Mouse (Mus musculus): Measurements from ENCODE around the gene Grik1. TPM values are rescaled to one million over a fixed set of nuclear protein-coding genes. Genes with fewer than 3 reads are reported as not detected.

Grik1 gene
- polyA plus RNA-seq, 1 experiment, result 11.3 TPM

DNA sequence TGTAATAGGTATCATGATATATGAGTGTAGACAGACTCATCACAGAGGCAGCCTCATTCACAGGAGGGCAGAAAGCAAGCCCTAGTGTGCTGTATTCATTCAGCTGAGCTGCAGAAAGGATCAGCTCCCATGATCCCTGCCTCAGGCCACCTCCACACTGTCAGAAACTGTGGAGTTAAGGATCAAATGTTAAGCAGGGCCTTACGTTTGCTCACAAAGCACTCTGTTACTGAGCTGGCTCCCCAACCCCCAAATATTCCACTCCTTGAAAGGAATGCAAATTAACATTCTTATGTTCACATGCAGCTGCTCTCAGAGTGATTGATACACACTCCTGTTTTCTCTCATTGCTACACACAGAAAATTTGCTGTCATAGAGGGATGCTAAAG, 372.9 kb downstream of the Grik1 start:
- TF ChIP-seq POLR2A (IDR thresholded peaks at IDR 0.05; ENCODE audit: extremely low read depth, insufficient read depth, low read length), result no peak
- TF ChIP-seq CTCF (IDR thresholded peaks at IDR 0.05; ENCODE audit: extremely low read depth, insufficient read depth, low read length), result no peak
- Histone ChIP-seq H3K27ac (ENCODE audit: insufficient read depth, low read length) (no peak overlapping the region), H3K4me3 (ENCODE audit: insufficient read depth, low read length) (no peak overlapping the region), H3K4me1 (ENCODE audit: control insufficient read depth, insufficient read depth, low read length) (peaks cover 1% of the 10 kb centered on the region; the same call in 1 of the 2 replicates)

- no peak for TF ChIP-seq CTCF (IDR thresholded peaks at IDR 0.05; ENCODE audit: extremely low read depth, insufficient read depth, low read length)
- no peak for TF ChIP-seq POLR2A (IDR thresholded peaks at IDR 0.05; ENCODE audit: extremely low read depth, insufficient read depth, low read length)
- peaks cover 1% of the 10 kb centered on the region; the same call in 1 of the 2 replicates for H3K4me1 ChIP-seq (ENCODE audit: control insufficient read depth, insufficient read depth, low read length)
- no peak overlapping the region for H3K4me3 ChIP-seq (ENCODE audit: insufficient read depth, low read length)
- no peak overlapping the region for H3K27ac ChIP-seq (ENCODE audit: insufficient read depth, low read length)
Measured at GRCm38 (mm10) chr16:87916209-87917156, 373.6 kb downstream of the Grik1 start.

DNA sequence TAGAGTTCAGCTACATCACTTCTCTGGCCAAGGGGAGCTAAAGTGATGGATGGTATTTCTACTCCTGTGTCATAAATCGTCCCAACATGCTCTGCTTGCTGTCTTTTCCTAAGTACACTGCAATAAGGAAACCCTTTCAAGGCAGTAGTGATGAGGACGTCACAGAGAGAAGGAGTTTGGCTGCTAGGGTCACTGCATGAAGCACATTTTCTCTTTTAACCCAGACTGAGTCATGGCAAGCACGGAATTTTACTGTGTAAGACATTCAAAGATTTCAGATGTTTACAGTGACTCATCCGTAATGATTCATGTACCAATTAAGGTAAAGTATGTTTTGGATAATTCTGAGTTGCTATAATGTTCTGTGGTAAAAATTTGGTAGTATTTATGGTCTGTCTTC, 374.9 kb downstream of the Grik1 start:
- H3K27ac ChIP-seq (ENCODE audit: insufficient read depth, low read length), result no peak overlapping the region
- H3K4me3 ChIP-seq (ENCODE audit: insufficient read depth, low read length), result no peak overlapping the region
- TF ChIP-seq CTCF (IDR thresholded peaks at IDR 0.05; ENCODE audit: extremely low read depth, insufficient read depth, low read length) (no peak), POLR2A (IDR thresholded peaks at IDR 0.05; ENCODE audit: extremely low read depth, insufficient read depth, low read length) (no peak)
- peaks cover 1% of the 10 kb centered on the region; the same call in 1 of the 2 replicates for H3K4me1 ChIP-seq (ENCODE audit: control insufficient read depth, insufficient read depth, low read length)

- H3K4me1 ChIP-seq (ENCODE audit: control insufficient read depth, insufficient read depth, low read length), result peaks cover 1% of the 10 kb centered on the region; the same call in 1 of the 2 replicates
- no peak for TF ChIP-seq CTCF (IDR thresholded peaks at IDR 0.05; ENCODE audit: extremely low read depth, insufficient read depth, low read length)
- no peak for TF ChIP-seq POLR2A (IDR thresholded peaks at IDR 0.05; ENCODE audit: extremely low read depth, insufficient read depth, low read length)
- no peak overlapping the region for H3K4me3 ChIP-seq (ENCODE audit: insufficient read depth, low read length)
- H3K27ac ChIP-seq (ENCODE audit: insufficient read depth, low read length), result no peak overlapping the region
Measured at GRCm38 (mm10) chr16:87913781-87914180, 376.3 kb downstream of the Grik1 start.

DNA sequence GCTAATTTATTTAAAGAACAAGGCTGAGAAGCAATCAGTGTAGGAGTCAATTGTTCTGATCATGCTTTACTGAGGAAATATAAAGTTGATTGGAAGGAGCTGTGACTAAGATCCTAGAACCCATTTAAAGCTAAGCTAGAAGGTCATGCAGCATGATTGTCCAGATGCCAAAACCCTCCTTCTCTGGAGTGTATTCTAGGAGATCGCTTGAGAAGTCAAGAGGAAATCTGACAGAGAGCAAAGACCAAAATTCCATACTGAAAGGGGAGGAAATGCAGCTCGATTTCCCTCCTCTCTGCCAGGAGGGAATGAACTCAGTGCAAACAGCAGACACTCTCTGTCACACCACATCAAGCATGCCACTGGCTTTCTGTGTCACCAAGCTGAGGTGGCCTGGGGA, 378.9 kb downstream of the Grik1 start:
- no peak for TF ChIP-seq CTCF (IDR thresholded peaks at IDR 0.05; ENCODE audit: extremely low read depth, insufficient read depth, low read length)
- TF ChIP-seq POLR2A (IDR thresholded peaks at IDR 0.05; ENCODE audit: extremely low read depth, insufficient read depth, low read length), result no peak
- no peak overlapping the region for H3K4me3 ChIP-seq (ENCODE audit: insufficient read depth, low read length)
- H3K4me1 ChIP-seq (ENCODE audit: control insufficient read depth, insufficient read depth, low read length), result peaks cover 1% of the 10 kb centered on the region; the same call in 1 of the 2 replicates
- H3K27ac ChIP-seq (ENCODE audit: insufficient read depth, low read length), result no peak overlapping the region

DNA sequence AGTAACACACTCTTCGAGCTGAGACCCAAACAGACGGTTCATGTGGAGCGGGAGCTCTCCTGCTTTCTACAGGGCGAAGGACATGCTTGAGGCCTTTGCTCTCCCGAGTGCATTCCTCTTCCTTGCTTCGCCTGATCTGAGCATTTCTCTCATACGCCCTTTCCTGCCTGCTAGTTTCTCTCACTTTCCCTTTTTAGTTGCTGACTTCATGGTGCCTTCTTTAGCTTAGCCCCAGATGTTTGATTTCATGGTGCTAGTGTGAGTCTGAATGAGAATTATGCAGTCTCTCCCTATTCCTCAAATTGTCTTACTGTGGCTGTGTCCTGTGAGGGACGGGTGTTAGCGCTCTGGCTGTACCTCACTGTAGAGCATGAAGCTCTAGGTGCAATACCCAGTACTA, 388.0 kb downstream of the Grik1 start:
- H3K4me1 ChIP-seq (ENCODE audit: control insufficient read depth, insufficient read depth, low read length), result no peaks in the 10 kb centered on the region
- H3K4me3 ChIP-seq (ENCODE audit: insufficient read depth, low read length), result no peak overlapping the region
- no peak for TF ChIP-seq CTCF (IDR thresholded peaks at IDR 0.05; ENCODE audit: extremely low read depth, insufficient read depth, low read length)
- TF ChIP-seq POLR2A (IDR thresholded peaks at IDR 0.05; ENCODE audit: extremely low read depth, insufficient read depth, low read length), result no peak
- H3K27ac ChIP-seq (ENCODE audit: insufficient read depth, low read length), result no peak overlapping the region

DNA sequence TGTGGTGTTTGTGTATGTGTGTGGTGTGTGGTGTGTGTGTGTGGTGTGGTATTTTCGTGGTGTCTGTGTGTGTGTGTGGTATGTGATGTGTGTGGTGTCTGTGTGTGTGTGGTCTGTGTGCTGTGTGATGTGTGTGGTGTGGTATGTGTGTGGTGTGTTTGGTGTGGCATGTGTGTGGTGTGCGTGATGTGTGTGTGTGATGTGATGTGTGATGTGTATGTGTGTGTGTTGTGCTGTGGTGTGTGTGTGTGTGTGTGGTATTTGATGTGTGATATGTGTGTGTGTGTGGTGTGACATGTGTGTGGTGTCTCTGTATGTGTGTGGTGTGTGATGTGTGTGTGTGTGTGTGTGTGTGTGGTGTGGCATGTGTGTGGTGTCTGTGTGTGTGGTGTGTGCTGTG, 388.9 kb downstream of the Grik1 start:
- no peak for TF ChIP-seq POLR2A (IDR thresholded peaks at IDR 0.05; ENCODE audit: extremely low read depth, insufficient read depth, low read length)
- no peak for TF ChIP-seq CTCF (IDR thresholded peaks at IDR 0.05; ENCODE audit: extremely low read depth, insufficient read depth, low read length)
- H3K27ac ChIP-seq (ENCODE audit: insufficient read depth, low read length), result no peak overlapping the region
- H3K4me3 ChIP-seq (ENCODE audit: insufficient read depth, low read length), result no peak overlapping the region
- H3K4me1 ChIP-seq (ENCODE audit: control insufficient read depth, insufficient read depth, low read length), result no peaks in the 10 kb centered on the region

DNA sequence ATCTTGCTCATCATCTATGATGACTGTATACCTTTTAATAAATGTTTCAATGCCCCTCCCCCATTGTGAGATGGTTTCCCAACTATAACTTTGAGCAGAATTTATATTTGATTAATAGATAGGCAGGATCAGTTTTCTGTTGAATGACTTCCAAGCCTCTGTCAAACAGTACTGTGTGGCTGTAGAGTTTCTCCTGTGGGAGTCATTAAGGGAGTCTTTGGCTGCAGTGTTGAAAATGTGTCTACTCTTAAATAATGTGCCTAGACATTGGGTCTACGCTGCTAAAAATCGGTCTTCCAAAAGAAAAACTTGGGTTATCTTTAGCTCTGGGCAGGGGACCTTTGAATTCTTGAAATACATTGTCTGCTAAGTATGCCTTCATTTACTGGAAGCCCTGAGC, 414.1 kb downstream of the Grik1 start:
- H3K4me1 ChIP-seq (ENCODE audit: control insufficient read depth, insufficient read depth, low read length), result no peaks in the 10 kb centered on the region
- H3K4me3 ChIP-seq (ENCODE audit: insufficient read depth, low read length), result no peak overlapping the region
- no peak overlapping the region for H3K27ac ChIP-seq (ENCODE audit: insufficient read depth, low read length)
- TF ChIP-seq POLR2A (IDR thresholded peaks at IDR 0.05; ENCODE audit: extremely low read depth, insufficient read depth, low read length) (no peak), CTCF (IDR thresholded peaks at IDR 0.05; ENCODE audit: extremely low read depth, insufficient read depth, low read length) (no peak)

- H3K4me3 ChIP-seq (ENCODE audit: insufficient read depth, low read length), result no peak overlapping the region
- TF ChIP-seq CTCF (IDR thresholded peaks at IDR 0.05; ENCODE audit: extremely low read depth, insufficient read depth, low read length) (no peak), POLR2A (IDR thresholded peaks at IDR 0.05; ENCODE audit: extremely low read depth, insufficient read depth, low read length) (no peak)
- no peaks in the 10 kb centered on the region; the same call in 1 of the 2 replicates for H3K4me1 ChIP-seq (ENCODE audit: control insufficient read depth, insufficient read depth, low read length)
- no peak overlapping the region for H3K27ac ChIP-seq (ENCODE audit: insufficient read depth, low read length)
Measured at GRCm38 (mm10) chr16:87864526-87864925, 425.5 kb downstream of the Grik1 start.

- no peak for TF ChIP-seq CTCF (IDR thresholded peaks at IDR 0.05; ENCODE audit: extremely low read depth, insufficient read depth, low read length)
- TF ChIP-seq POLR2A (IDR thresholded peaks at IDR 0.05; ENCODE audit: extremely low read depth, insufficient read depth, low read length), result no peak
- Histone ChIP-seq H3K4me3 (ENCODE audit: insufficient read depth, low read length) (no peak overlapping the region), H3K27ac (ENCODE audit: insufficient read depth, low read length) (no peak overlapping the region), H3K4me1 (ENCODE audit: control insufficient read depth, insufficient read depth, low read length) (no peaks in the 10 kb centered on the region; the same call in 1 of the 2 replicates)
Measured at GRCm38 (mm10) chr16:87861722-87862121, 428.3 kb downstream of the Grik1 start.

All from cortical plate, adult 2 months (tissue).